ENCODE assay signal across 15 mouse cellular contexts in genomic region chr7:116808475-116808874, GRCm38 (mm10).
"Had no signal": no experiment of that assay in that cellular context is flagged by ENCODE, and none has a peak within 500 bp of the region (broad histone marks: within the 10 kb centered on the region; RNA-seq: fewer than 3 reads in every experiment).

No protein-coding gene starts in this region.

- H3K4me3 ChIP-seq: kidney, embryonic 15.5 days; limb, embryonic 12.5 days; liver, embryonic 13.5 days; myocyte; neural tube, embryonic 12.5 days had no signal

- H3K27me3 ChIP-seq: kidney, embryonic 15.5 days; limb, embryonic 12.5 days; liver, embryonic 13.5 days; neural tube, embryonic 12.5 days had no signal

- H3K36me3 ChIP-seq: kidney, embryonic 15.5 days; limb, embryonic 12.5 days; liver, embryonic 13.5 days; neural tube, embryonic 12.5 days had no signal

- H3K9ac ChIP-seq: kidney, embryonic 15.5 days; limb, embryonic 12.5 days; liver, embryonic 13.5 days; neural tube, embryonic 12.5 days had no signal

- H3K4me2 ChIP-seq: kidney, embryonic 15.5 days; limb, embryonic 12.5 days; liver, embryonic 13.5 days; neural tube, embryonic 12.5 days had no signal

- DNase-seq: kidney, adult 2 months; kidney, postnatal 14 days; layer of hippocampus, postnatal 36 days; liver; liver, embryonic 13.5 days; lung, adult 18-20 months; retina, postnatal 1 day; right cerebral cortex, postnatal 4 days; spleen, adult 18-20 months; thymus, adult 2 months; thymus, postnatal 25 days had no signal

- H3K9me3 ChIP-seq: kidney, embryonic 15.5 days; limb, embryonic 12.5 days; liver, embryonic 13.5 days; neural tube, embryonic 12.5 days had no signal

- H3K4me1 ChIP-seq: kidney, embryonic 15.5 days; limb, embryonic 12.5 days; liver, embryonic 13.5 days; neural tube, embryonic 12.5 days had no signal

- H3K27ac ChIP-seq: kidney, embryonic 15.5 days; limb, embryonic 12.5 days; liver, embryonic 13.5 days; neural tube, embryonic 12.5 days had no signal
